Mouse (Mus musculus): Measurements from ENCODE around the gene Dclk1.

Gene Dclk1

GRCm38 (mm10) chr3:55499298-55499697 lies 257.1 kb downstream of the Dclk1 start:
- no peak for DNase-seq (ENCODE audit: low spot score)

DNA sequence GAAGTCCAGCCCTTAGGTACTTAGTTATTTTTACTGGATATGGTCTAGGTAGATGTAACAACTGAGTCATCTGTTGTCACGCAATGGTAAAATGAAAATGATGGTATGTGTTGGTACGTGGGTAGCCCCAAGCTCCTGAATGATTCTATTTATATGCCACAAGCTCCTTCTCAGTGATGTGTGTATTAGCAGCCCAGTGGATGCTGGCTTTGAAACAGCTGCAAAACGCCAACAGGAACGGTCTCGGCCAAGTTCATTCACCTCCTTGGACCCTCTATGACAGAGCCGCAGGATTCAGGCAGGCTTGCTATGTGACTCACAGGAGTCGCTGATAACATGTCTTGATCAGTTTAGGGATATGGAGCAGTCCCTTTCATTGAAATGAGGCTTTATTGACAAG lies 268.0 kb downstream of the Dclk1 start:
- no peak for DNase-seq (ENCODE audit: low spot score)

- DNase-seq (ENCODE audit: low spot score): no peak
These were observed 269.5 kb downstream of the Dclk1 start for GRCm38 (mm10) chr3:55511658-55512057.

GRCm38 (mm10) chr3:55515966-55516365 lies 273.8 kb downstream of the Dclk1 start:
- DNase-seq (ENCODE audit: low spot score): no peak

DNA sequence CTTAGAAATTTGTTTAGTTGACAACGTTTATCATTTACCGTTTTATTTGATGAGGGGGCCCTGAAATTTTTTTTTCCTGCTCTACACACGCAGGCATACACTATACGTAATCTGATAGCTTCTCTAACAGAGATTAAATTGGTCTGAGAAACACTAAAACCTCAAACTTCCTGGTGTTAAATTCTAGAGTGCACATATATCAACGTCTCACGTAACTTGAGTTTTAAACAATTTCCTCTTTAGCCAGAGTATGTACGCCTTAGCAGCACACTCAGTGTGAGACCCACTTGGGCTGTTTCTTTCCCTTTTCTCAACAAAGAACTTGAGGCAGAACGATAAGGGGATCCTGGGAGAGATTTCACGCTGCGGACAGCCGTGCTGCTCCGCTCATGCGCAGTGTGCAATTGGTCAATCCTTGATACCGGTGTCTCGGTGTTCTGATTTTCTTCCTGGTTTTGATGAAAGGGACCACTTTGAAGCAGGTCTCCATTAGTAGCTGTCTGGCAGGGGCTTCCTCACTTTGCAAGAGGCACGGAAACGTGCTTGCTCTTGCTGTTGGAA lies 275.4 kb downstream of the Dclk1 start:
- no peak for DNase-seq (ENCODE audit: low spot score)

- peak; percentile 97 for DNase-seq (ENCODE audit: low spot score)
These were observed 278.3 kb downstream of the Dclk1 start for GRCm38 (mm10) chr3:55520240-55521180.

DNA sequence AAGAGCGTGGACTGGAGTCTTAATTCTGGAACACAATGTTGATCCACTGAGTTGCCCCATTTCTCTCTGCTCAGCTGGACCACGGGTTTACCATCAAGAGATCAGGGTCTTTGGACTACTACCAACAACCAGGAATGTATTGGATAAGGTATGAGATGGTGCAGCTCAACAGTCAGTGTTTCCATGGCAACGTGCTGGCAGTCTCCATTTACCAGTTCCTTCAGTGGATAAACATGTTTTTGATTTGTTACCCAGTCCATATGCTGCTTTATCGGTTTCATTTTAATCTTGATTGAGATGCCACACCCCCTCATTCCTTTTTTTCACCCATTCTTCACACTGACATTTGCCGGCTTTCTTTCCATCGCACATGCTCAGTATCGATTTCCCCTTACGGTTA lies 279.6 kb downstream of the Dclk1 start:
- peak; percentile 43 for DNase-seq (ENCODE audit: low spot score)

DNA sequence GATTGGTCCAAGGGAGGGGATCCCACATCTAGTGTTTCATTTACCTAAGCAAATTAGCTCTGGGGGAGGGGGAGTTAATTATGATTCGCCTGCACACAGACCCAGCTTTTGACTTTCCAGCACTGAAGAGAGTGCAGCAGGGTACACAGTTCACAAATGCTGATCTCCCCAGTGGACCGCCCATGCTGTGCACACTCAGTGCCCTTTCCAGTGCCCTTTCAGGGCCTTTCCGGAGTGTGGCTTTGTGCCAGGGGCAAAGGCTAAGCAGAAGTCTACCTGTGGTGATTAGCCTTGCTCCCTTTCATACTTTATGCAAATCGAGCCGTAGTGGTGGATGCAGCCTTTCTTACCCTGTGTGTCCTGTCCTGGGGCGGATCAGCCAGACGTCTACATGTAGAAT lies 281.1 kb downstream of the Dclk1 start:
- DNase-seq (ENCODE audit: low spot score): no peak

DNA sequence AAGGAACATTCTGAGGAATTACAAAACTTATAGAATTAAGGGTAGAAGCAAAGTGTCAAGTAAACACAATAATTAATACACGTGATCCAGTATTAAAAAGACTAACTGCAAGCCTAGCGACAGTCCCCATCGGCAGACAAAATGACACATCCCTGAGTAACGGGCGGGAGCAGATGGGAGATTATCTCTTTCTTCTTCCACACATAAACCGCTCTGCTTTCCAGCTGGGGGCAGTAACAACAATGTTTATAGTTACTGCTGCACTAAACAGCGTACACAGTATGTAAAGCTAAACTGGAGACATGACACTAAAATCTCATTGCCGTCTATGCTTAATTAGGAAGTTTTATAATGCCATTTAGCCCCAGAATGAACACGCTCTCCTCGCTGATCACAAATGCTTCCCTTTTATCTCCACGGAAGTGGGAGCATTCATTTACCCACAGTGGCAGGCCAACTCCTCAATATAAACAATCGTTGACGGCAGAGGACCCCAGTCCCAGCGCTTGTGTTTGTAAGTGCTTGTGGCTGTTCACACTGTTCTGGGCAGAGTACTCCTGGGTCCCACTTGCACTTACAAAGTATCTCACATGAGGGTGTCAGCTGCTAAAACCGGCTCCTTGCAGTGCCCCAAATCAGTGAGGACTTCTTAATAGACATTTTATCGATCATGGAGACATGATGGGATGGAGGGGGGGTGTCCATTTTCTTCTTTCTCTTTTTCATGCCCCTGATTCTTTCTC lies 281.7 kb downstream of the Dclk1 start:
- peak; percentile 66 for DNase-seq (ENCODE audit: low spot score)

DNA sequence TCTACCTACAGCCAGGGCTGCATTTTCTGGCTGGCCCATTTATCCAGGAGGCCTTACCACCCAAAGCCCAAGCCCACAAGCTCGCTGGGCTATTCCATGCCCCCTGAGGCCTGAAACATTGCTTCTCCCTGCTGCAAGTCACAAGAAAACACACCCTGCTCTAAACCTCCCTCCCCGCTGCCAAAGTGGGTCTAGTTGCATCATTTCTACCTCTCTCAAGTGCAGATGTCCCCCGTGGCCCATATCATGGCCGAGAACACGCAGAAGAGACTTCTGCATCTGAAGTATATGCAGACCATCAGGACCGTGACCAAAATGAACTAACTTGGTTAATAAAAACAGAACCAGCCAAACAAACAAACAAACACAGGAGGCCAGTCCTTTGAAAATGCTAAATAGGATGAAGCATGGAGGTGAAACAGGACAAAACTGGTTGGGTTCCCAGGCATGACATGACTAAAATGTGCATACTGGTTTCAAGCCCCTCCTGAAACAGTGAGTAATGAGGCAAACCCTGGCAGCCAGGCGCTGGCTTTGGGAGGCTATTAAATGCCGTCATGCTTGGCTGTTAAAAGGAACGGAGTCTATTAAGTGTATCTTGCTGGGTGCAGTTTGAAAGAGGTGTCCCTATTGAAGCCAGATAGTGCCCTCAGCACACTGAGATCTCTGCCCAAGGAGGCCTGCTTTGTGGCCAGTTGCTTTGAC lies 282.5 kb downstream of the Dclk1 start:
- DNase-seq (ENCODE audit: low spot score): no peak

DNA sequence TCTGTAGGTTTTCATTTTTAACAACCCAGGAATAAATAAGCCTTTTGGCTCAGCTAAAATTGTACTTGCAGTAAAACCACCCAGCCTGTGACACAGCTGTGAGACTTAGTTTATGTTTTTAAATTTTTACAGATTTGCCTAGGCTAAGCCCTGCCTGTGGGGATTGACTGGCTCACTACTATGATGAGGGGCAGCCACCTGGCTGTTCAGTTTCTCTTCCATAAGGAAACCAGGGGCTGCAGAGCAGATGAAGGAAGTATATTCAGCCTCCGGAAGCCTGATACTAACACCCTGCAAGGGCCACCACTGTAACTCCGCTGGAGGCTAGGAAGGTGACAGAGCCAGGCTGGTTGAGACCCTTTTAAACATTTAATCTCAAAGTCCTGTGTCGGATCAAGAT lies 284.3 kb downstream of the Dclk1 start:
- no peak for DNase-seq (ENCODE audit: low spot score)

DNA sequence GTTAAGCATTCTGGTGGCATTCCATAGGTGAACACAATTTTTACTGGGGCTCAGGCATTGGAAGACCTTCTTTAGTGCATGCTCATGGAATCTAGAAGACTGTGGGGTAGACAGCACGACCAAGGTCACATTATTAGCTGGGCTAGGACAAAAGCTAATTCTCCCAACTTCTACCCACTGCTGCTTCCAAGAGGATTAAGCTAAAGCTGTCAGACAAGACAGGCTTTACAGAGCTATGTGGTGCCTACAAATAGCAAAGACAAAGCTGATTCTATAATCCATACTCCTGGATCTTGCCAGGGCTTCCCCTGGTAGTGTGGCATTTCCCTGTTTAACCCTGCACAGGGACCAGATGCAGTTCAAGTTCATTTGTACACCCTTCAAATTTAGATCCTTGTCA lies 285.4 kb downstream of the Dclk1 start:
- DNase-seq (ENCODE audit: low spot score): no peak

- no peak for DNase-seq (ENCODE audit: low spot score)
These were observed 285.8 kb downstream of the Dclk1 start for GRCm38 (mm10) chr3:55528012-55528411.

DNA sequence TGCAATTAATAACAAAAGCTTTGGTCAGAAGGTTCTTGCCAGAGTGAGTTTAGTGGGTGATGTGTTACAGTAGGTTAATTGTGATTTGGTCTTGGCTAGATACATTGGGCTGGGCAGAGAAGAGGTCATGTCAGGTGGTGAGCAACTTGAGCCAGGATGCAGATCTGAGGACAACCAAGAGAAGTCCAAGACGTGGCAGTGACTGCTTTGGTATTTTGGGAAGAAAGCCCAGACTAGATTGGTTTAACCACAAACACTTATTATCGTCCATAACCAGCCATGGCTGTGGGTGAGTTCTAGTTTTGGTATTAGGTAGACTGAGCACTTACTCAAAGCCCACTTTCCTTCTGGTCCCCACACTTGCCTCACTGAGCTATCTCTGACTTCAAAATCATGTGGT lies 287.2 kb downstream of the Dclk1 start:
- no peak for DNase-seq (ENCODE audit: low spot score)

GRCm38 (mm10) chr3:55531204-55532044 lies 289.3 kb downstream of the Dclk1 start:
- no peak for DNase-seq (ENCODE audit: low spot score)

DNA sequence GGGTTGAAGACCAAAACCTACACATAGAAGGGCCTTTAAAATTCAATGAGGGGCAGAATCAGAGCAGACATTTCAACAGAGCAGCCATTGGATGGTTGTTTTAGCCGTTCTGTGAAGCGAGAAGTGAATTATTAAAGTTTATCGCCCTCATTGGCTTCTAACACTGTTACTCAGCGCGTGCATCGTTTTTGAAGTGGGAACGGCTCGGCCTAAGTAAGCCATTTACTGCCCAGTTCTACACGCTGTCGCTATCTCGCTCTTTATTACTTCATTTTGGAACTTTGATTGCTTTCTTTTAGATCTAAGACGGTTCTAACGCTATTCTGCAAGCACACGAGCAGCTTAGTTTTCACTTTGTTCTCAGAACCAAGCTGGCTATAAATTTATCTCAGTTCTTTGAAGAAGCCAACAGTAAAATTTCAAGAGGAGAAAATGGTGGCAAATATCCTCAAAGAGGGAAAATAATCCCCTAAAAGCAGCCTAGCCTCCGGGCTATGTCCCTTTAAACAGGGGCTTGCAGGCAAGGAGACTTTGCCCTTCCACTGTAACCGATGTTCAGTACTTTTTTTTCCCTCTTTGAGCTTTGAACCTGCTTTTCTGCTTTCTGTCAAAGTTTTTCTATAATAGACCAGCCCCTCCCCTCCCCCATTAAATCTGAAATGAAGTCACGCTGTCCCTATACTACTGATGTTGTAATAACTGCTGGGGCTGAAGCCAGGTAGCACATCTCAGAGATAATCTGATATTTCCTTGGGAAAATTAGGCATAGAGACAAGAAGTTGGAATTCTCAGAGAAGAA lies 290.2 kb downstream of the Dclk1 start:
- no peak for DNase-seq (ENCODE audit: low spot score)

GRCm38 (mm10) chr3:55535591-55536200 lies 293.5 kb downstream of the Dclk1 start:
- DNase-seq (ENCODE audit: low spot score): no peak

DNA sequence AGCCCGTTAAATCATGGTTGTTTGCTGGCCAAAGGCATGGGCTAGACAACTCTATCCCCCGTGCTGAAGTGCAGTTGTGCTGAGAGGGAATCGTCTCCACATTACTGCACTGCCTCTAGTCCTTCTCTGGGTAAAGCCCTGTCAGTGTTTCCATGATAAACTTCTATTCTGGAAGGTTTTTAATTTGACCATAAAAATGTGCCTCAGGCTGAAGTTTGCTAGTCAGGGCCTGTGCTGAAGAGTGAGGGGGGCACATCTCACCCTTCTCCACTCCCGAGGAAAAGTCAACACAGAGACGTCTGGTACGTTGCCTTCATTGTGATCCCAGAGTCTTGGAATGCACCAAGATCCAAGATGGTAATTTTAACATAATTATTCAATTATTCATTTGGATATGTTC lies 294.7 kb downstream of the Dclk1 start:
- DNase-seq (ENCODE audit: low spot score): no peak

- DNase-seq (ENCODE audit: low spot score): peak; percentile 45
These were observed 295.6 kb downstream of the Dclk1 start for GRCm38 (mm10) chr3:55537714-55538113.

DNA sequence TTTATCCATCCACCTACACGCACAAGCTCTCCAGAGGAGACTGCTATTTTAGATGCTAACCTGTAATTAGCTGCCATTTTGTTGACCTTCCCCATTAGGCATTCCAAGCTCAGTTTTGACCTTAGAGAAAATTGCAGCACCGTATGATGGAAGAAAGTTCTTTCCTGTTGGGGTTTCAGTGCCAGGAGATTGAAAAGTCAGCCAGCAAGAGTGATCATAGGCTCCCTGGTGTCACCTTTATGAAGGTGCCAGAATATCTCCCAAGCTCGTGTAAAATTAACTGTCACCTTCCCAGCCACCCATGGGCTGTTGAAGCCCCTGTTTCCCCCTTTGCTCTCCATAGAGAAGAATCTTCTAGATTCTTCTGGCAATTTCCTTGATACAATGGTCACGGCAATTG lies 297.2 kb downstream of the Dclk1 start:
- no peak for DNase-seq (ENCODE audit: low spot score)

All from retina, embryonic 14.5 days (tissue).